Mouse (Mus musculus): Measurements from ENCODE around the gene Myo16. TPM values are rescaled to one million over a fixed set of nuclear protein-coding genes. Genes with fewer than 3 reads are reported as not detected.

Myo16 gene
- polyA plus RNA-seq, 1 experiment from 2014 or later, result 0.67 TPM

- Histone ChIP-seq H3K27ac (no peak overlapping the region), H3K9ac (no peak overlapping the region), H3K9me3 (no peaks in the 10 kb centered on the region), H3K4me3 (no peak overlapping the region), H3K4me1 (no peaks in the 10 kb centered on the region), H3K4me2 (no peak overlapping the region), H3K36me3 (no peaks in the 10 kb centered on the region), H3K27me3 (no peaks in the 10 kb centered on the region)
- 85% methylated on average over 3 of the region's 3 CpGs for WGBS
- ATAC-seq (ENCODE audit: borderline replicate concordance, extremely low read depth, low FRiP score, low TSS enrichment), result no peak
Observed at GRCm38 (mm10) chr8:10161106-10161505, 7.4 kb downstream of the Myo16 start.

DNA sequence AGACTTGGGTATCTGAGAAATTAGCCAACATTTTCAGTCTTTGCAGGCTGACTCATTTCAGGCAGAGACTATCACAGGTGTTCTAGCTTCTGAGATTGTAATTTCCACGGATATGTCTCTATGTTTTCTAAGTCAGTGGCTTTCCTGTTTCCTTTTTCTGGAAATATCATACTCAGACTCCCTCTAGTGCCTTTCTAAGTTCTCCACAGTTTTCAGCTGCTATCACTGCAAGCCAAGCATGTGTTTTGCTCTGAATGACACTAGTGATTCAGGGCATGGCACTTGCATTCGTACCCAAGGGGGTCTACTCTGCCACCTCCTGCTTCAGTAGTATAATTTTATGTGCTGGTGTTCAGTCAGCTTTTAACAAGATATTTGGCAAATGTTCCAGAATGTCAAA, 11.2 kb downstream of the Myo16 start:
- H3K4me2 ChIP-seq, result no peak overlapping the region
- 54% methylated on average over 2 of the region's 2 CpGs for WGBS
- H3K9ac ChIP-seq, result no peak overlapping the region
- no peak overlapping the region for H3K27ac ChIP-seq
- H3K27me3 ChIP-seq, result no peaks in the 10 kb centered on the region
- H3K9me3 ChIP-seq, result no peaks in the 10 kb centered on the region
- no peak overlapping the region for H3K4me3 ChIP-seq
- no peaks in the 10 kb centered on the region for H3K36me3 ChIP-seq
- H3K4me1 ChIP-seq, result no peaks in the 10 kb centered on the region
- no peak for ATAC-seq (ENCODE audit: borderline replicate concordance, extremely low read depth, low FRiP score, low TSS enrichment)

GRCm38 (mm10) chr8:10168326-10168725, 14.6 kb downstream of the Myo16 start:
- 84% methylated on average over 4 of the region's 4 CpGs for WGBS
- Histone ChIP-seq H3K4me1 (no peaks in the 10 kb centered on the region), H3K27ac (no peak overlapping the region), H3K4me3 (no peak overlapping the region), H3K9ac (no peak overlapping the region), H3K27me3 (no peaks in the 10 kb centered on the region), H3K9me3 (no peaks in the 10 kb centered on the region), H3K4me2 (no peak overlapping the region), H3K36me3 (no peaks in the 10 kb centered on the region)
- ATAC-seq (ENCODE audit: borderline replicate concordance, extremely low read depth, low FRiP score, low TSS enrichment), result no peak

- Histone ChIP-seq H3K4me1 (no peaks in the 10 kb centered on the region), H3K27me3 (no peaks in the 10 kb centered on the region), H3K9ac (no peak overlapping the region), H3K27ac (no peak overlapping the region), H3K4me3 (no peak overlapping the region), H3K36me3 (no peaks in the 10 kb centered on the region), H3K4me2 (no peak overlapping the region), H3K9me3 (no peaks in the 10 kb centered on the region)
- ATAC-seq (ENCODE audit: borderline replicate concordance, extremely low read depth, low FRiP score, low TSS enrichment), result no peak
- 61% methylated on average over 3 of the region's 3 CpGs for WGBS
Observed at GRCm38 (mm10) chr8:10169894-10170293, 16.2 kb downstream of the Myo16 start.

DNA sequence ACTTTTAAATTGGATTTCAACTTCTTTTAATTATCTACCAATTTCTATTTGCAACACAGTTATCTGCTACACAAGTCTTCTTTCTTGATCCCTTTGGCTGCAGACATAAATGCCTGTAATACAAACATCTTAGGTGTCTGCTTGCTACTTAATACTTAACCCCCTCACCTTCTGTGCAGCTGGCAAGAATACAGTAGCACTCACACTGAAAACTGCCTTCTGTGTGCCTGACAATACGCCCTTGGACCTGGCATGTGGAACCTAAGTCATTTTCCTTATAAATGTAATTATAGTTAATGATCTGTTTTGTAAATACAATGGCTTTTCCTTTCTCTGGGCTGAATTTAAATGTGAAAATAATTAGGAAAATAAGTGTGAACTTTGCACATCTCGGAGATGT, 17.6 kb downstream of the Myo16 start:
- no peak overlapping the region for H3K9ac ChIP-seq
- no peak overlapping the region for H3K27ac ChIP-seq
- H3K4me1 ChIP-seq, result no peaks in the 10 kb centered on the region
- WGBS, result 69% methylated on average over 2 of the region's 2 CpGs
- no peaks in the 10 kb centered on the region for H3K36me3 ChIP-seq
- no peak overlapping the region for H3K4me3 ChIP-seq
- no peaks in the 10 kb centered on the region for H3K27me3 ChIP-seq
- no peak overlapping the region for H3K4me2 ChIP-seq
- no peak for ATAC-seq (ENCODE audit: borderline replicate concordance, extremely low read depth, low FRiP score, low TSS enrichment)
- no peaks in the 10 kb centered on the region for H3K9me3 ChIP-seq

- H3K9ac ChIP-seq, result no peak overlapping the region
- no peaks in the 10 kb centered on the region for H3K9me3 ChIP-seq
- no peak for ATAC-seq (ENCODE audit: borderline replicate concordance, extremely low read depth, low FRiP score, low TSS enrichment)
- H3K27me3 ChIP-seq, result no peaks in the 10 kb centered on the region
- H3K36me3 ChIP-seq, result no peaks in the 10 kb centered on the region
- H3K4me3 ChIP-seq, result no peak overlapping the region
- H3K27ac ChIP-seq, result no peak overlapping the region
- H3K4me1 ChIP-seq, result no peaks in the 10 kb centered on the region
- H3K4me2 ChIP-seq, result no peak overlapping the region
- 69% methylated on average over 3 of the region's 3 CpGs for WGBS
Observed at GRCm38 (mm10) chr8:10172278-10172677, 18.6 kb downstream of the Myo16 start.

DNA sequence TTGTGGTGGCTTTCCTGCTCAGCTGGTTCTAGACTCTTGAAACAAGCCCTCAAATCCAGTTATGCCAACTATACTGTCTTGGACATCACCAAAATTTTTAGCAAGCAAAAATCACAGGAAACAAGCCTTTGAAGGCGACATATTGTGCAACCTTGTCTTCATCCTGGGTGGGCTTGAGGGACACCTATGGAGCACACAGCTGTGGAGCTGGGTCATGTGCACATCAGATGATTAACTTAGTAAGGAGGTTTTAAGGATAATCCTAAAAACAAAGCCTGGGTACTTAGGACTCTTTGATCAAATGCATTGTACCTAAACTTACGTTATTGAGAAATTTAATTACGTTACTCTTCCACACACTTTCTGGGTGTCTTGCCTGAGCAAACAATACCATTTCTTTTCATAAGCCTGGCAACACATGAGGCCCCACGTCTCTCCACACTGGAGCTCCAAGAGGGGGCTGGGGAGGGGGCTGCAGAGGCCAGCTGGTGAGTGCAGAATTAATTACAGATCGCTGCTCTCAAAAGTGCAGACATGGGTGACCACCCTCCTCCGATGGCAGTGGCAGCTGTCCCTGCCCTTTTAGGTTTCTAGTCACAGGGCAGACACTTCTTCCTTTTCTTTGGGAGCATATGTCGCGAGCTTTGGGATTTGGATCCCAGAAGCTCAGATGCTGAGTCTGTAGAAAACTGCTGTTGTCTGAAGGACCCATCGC, 19.5 kb downstream of the Myo16 start:
- 53% methylated on average over 9 of the region's 9 CpGs for whole genome bisulfite sequencing
- Histone ChIP-seq H3K4me1 (no peaks in the 10 kb centered on the region), H3K36me3 (no peaks in the 10 kb centered on the region), H3K4me3 (no peak overlapping the region), H3K4me2 (no peak overlapping the region), H3K9ac (no peak overlapping the region), H3K9me3 (no peaks in the 10 kb centered on the region), H3K27ac (no peak overlapping the region), H3K27me3 (no peaks in the 10 kb centered on the region)
- ATAC-seq (ENCODE audit: borderline replicate concordance, extremely low read depth, low FRiP score, low TSS enrichment), result no peak

GRCm38 (mm10) chr8:10174201-10174840, 20.6 kb downstream of the Myo16 start:
- Histone ChIP-seq H3K9ac (no peak overlapping the region), H3K9me3 (no peaks in the 10 kb centered on the region), H3K27me3 (no peaks in the 10 kb centered on the region), H3K4me2 (no peak overlapping the region), H3K4me3 (no peak overlapping the region), H3K27ac (peak overlapping the region; percentile 51; the same call in 1 of the 2 replicates), H3K36me3 (no peaks in the 10 kb centered on the region), H3K4me1 (no peaks in the 10 kb centered on the region)
- no peak for ATAC-seq (ENCODE audit: borderline replicate concordance, extremely low read depth, low FRiP score, low TSS enrichment)
- 39% methylated on average over 5 of the region's 5 CpGs for WGBS

DNA sequence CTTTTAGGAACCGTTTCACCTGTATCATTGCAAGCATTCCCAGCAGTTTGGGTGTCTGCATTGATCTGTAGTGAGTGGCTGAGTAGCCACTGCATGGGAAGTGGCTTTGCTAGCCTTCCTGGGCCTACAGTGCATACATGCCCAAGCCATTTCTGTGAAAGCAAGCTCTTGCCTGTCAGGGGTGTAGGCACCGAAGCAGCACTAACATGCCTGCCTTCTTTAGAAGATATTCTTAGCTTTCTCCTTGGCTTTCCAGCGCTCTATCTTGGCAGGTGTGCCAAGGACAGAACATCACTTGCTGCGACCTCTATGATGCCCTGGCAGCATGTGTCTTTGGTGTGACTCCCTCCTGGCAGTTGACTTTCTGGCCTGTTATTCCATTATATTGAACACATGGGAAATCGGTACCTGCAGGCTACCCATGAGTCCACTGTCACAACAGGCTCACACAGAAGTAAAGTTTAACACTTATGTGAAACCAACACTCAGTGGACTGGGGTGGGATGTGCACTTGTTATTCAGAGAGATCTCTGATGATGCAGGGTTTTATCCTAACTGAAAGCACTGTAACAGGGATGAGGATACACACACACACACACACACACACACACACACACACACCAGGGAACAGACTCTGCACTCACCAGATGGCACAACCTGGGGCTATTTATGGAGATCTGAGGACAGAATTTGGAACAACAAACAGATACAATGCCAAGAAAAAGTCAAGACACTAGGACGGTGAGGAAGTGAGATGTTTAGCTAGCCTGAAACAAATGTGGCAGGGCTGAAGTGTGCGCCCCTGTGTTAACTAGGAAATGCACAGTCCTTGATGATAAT, 21.4 kb downstream of the Myo16 start:
- no peaks in the 10 kb centered on the region for H3K27me3 ChIP-seq
- no peak overlapping the region for H3K9ac ChIP-seq
- no peaks in the 10 kb centered on the region for H3K36me3 ChIP-seq
- H3K4me2 ChIP-seq, result no peak overlapping the region
- H3K4me1 ChIP-seq, result no peaks in the 10 kb centered on the region
- WGBS, result 73% methylated on average over 7 of the region's 7 CpGs
- H3K27ac ChIP-seq, result peak overlapping the region; percentile 51; the same call in 1 of the 2 replicates
- ATAC-seq (ENCODE audit: borderline replicate concordance, extremely low read depth, low FRiP score, low TSS enrichment), result no peak
- no peaks in the 10 kb centered on the region for H3K9me3 ChIP-seq
- H3K4me3 ChIP-seq, result no peak overlapping the region

GRCm38 (mm10) chr8:10175976-10176375, 22.3 kb downstream of the Myo16 start:
- Histone ChIP-seq H3K36me3 (no peaks in the 10 kb centered on the region), H3K27ac (no peak overlapping the region), H3K4me1 (no peaks in the 10 kb centered on the region), H3K9me3 (no peaks in the 10 kb centered on the region), H3K4me2 (no peak overlapping the region), H3K9ac (no peak overlapping the region), H3K4me3 (no peak overlapping the region), H3K27me3 (no peaks in the 10 kb centered on the region)
- 70% methylated on average over 4 of the region's 4 CpGs for WGBS
- ATAC-seq (ENCODE audit: borderline replicate concordance, extremely low read depth, low FRiP score, low TSS enrichment), result no peak

DNA sequence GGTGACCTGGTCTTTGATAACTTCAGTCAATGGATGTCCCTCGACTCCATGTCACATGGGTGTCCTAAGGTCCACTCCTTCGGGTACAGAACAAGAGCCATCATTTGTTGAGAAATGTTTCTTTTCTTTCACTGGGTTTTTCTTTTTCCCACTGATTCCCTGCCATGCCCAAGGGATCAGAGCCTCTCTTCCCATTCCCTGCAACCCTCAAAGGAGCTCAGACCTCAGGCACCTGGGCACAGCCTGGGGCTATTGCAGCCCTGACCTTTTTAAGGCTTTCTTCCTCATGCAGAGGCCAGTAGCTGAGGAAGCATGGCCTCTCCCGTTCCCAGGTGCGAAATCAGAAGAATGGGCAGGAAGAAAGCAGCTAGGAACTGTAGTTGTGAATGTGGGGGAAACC, 23.4 kb downstream of the Myo16 start:
- no peaks in the 10 kb centered on the region for H3K27me3 ChIP-seq
- H3K9ac ChIP-seq, result no peak overlapping the region
- H3K36me3 ChIP-seq, result no peaks in the 10 kb centered on the region
- no peak overlapping the region for H3K27ac ChIP-seq
- no peaks in the 10 kb centered on the region for H3K4me1 ChIP-seq
- H3K4me2 ChIP-seq, result no peak overlapping the region
- WGBS, result 68% methylated on average over 4 of the region's 4 CpGs
- no peak overlapping the region for H3K4me3 ChIP-seq
- no peak for ATAC-seq (ENCODE audit: borderline replicate concordance, extremely low read depth, low FRiP score, low TSS enrichment)
- no peaks in the 10 kb centered on the region for H3K9me3 ChIP-seq

DNA sequence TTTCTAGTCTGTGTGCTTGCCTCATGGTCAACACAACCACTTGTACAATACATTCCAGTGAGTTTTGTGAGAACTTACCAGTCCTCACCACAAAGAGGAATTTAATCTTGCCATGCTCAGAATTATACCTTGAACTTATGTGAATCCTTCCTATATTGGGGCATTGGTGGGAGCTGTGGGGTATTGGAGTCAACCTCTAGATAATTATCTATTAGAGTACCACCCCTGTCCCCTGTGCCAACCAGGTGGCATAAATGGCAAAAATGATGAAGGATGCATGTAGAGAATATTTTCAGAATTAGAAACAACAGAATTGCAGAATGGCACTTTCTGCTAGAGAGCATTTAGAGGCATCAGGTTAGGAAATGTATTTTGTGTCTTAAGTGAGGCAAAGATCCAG, 25.3 kb downstream of the Myo16 start:
- no peak for ATAC-seq (ENCODE audit: borderline replicate concordance, extremely low read depth, low FRiP score, low TSS enrichment)
- Histone ChIP-seq H3K4me2 (no peak overlapping the region), H3K36me3 (no peaks in the 10 kb centered on the region), H3K4me1 (no peaks in the 10 kb centered on the region), H3K9ac (no peak overlapping the region), H3K9me3 (no peaks in the 10 kb centered on the region), H3K27ac (no peak overlapping the region), H3K27me3 (no peaks in the 10 kb centered on the region), H3K4me3 (no peak overlapping the region)

Data from lung, embryonic 15.5 days (tissue).